Mouse (Mus musculus): ENCODE data around the gene Lxn. TPM values are rescaled to one million over a fixed set of nuclear protein-coding genes. Genes with fewer than 3 reads are reported as not detected.

Gene Lxn
- 10 to 100 TPM; 37.2 TPM for total RNA-seq (2021)
- long read RNA-seq, experiment 1, transcript Lxn-201 (6 exons, 1,112 nt), result major isoform, 57 of 63 reads
- long read RNA-seq, experiment 1, partial matches to known transcripts, result 1 of 63 reads
- long read RNA-seq, experiment 1, other reads (novel, unspliced or antisense), result 4 of 63 reads
- long read RNA-seq, experiment 2, transcript Lxn-201 (6 exons, 1,112 nt), result major isoform, 50 of 55 reads
- long read RNA-seq, experiment 2, partial matches to known transcripts, result 3 of 55 reads
- long read RNA-seq, experiment 2, other reads (novel, unspliced or antisense), result 2 of 55 reads

DNA sequence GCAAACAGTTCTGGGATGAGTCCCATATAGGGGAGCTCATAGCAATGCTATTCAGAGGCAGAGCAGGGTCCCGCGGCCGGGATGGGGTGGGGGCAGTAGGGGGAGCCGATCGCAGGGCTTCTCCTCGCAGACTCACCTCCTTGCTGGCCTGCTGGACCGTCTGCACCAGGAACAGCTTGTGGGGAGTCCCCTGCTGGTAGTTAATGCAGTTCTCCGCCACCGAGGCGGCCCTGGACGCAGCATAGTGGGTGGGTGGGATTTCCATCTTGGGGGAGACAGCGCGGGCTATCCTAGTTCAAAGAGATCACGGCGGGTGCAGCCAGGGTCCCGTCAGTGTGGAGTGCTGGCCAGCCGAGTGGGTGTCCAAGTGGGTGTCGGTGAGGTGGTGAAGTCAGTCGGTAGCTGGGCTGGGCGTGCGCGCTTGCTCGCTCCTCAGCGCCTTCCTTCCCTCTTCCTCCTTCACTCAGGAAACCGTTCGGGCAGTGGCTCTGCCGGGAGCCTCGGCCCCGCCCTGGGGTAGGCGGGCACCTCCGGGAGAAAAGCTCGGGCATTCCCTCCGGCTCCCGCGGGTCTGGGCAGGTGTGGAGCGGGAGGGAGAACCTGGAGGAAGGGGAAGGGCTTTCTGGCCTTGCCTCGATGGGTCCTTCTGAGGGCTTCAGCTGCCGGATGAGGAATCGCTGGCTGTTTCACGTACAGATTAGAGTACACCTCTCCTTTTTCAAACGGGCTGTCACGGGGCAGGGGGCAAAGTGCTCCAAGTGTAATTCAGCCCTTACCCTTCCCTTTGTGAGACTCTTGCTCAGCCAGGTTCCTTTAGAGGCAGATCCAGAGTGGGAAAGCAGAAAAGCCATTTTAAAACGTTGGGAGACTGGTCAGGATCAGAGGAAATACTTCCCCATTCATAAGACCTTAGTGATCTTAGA lies at the start of gene Lxn:
TSS of gene Lxn (minus strand) at position 477 of the 923 bp plus-strand sequence.
- peak; percentile 54 to 79 for DNase-seq (ENCODE audit: low spot score in 2 of 2)

DNA sequence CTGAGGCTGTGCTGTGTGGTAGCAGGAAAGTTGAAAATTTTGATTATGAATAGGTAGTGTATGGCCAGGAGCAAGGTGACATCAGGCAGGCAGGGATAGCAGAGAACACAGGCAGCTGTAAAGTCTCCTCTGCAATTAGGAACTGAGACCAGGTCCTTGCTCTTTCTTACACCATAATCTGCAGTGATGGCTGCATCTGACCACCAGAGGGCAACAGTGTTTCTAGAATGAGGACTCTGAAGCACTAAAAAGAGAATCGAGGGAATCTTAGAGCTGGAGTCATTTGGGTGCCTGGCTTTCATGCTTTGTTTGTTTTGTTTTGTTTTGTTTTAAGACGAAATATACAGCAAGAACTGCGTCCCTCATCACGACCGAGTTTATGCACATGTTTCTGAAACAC lies 49.1 kb upstream of the Lxn start:
- DNase-seq (ENCODE audit: low spot score in 2 of 2), result peak; percentile 81 to 84

GRCm38 (mm10) chr3:67508216-67508892 lies 44.6 kb upstream of the Lxn start:
- DNase-seq (ENCODE audit: low spot score in 2 of 2), result no peak

DNA sequence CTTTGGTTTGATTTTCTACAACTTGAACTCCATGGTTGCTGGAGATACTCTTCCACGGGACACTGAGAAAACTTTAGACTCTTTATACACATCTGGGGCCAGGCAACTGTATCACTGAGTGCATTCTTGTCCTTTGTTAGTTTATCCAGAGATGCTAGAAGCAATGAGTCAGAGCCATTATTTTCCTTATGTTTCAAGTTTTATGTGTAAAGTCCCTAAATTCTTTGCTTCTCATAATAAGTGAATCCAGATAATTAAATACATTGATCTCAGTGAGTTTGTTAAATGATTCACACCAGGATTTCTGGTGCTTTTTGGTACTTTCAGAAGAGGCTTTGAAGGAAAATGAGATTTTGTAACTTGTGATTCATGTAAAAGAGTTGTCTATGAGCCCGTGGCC lies 41.6 kb upstream of the Lxn start:
- no peak for DNase-seq (ENCODE audit: low spot score in 2 of 2)

- no peak for DNase-seq (ENCODE audit: low spot score in 2 of 2)
These were observed 40.2 kb upstream of the Lxn start for GRCm38 (mm10) chr3:67503878-67504277.

- DNase-seq (ENCODE audit: low spot score in 2 of 2), result no peak
These were observed 35.7 kb upstream of the Lxn start for GRCm38 (mm10) chr3:67499406-67499791.

GRCm38 (mm10) chr3:67498773-67499405 lies 35.2 kb upstream of the Lxn start:
- no peak for DNase-seq (ENCODE audit: low spot score in 2 of 2)

- DNase-seq (ENCODE audit: low spot score in 2 of 2), result no peak
These were observed 34.3 kb upstream of the Lxn start for GRCm38 (mm10) chr3:67497998-67498397.

DNA sequence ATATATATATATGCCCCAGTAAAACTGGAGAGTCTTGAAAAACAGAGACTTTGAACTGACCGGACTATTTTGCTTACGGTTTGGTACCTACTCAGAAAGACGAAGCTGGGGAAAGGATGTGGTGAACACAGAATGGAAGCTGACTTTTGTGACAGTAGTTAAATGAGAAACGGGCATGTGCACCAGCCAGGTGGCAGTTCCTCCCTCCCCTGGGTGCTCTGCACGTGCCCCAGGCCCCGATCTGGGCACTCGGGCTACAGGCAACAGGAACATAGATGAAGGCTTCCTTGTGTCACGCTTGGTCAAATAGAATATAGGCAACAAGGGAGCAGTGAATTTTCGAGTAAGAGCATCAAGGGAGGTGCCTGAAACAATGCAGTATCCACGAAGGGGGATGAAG lies 32.6 kb upstream of the Lxn start:
- DNase-seq (ENCODE audit: low spot score in 2 of 2), result no peak

GRCm38 (mm10) chr3:67493132-67493531 lies 29.4 kb upstream of the Lxn start:
- DNase-seq (ENCODE audit: low spot score in 2 of 2), result no peak

DNA sequence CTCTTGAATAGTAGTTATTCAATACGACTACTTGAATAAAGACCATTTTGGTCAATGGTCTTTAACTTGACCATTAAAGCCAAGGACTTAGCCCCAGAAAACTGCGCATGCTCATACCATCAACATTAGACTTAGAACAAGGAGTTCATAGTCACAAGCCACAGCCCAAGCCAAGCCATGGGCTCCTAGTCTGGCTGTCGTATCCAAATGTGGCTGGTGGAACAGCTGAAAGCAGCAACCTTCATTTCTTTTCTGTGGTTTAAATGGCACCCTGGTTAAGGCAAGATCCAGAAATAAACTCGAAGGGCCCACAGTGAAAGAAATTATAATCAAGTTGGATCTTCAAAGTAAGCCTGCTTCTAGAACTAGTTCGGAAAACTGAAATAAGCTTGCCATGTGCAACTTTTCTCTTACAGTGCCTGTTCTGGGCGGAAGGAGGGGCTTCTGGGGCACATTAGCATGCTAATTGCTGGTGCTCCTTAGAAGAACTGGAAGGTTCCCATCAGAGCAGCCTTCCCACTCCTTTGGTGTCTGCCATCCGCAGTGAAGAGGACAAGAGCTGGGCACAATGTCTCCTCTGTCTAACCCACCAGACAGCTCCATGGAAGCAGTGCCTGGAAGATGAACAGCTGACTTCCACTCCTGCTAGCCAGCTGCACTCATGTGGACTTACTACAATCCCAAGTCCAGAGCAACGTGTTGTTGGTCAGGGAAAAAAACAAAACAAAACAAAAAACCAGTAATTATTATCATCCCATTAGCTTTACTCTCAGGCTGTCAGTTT lies 28.6 kb upstream of the Lxn start:
- no peak for DNase-seq (ENCODE audit: low spot score in 2 of 2)

DNA sequence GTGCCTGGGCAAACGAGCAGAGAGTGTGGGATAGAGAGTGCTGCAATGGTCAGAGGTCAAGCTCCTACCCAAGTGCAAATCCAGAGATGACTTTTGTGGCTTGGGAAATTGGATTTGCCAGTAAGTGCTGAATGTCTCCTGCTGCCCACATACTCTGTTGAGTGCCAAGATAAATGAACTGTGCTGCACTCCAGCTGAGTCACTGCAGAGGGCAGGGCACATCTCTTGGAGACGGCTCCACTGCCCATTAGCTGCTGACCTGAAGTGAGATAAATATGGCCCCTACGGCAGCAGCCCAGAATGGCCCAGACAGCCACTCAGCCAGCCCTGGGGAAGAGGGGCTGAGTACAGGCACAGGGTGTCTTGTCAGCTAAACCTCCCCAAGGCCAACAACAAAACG lies 26.4 kb upstream of the Lxn start:
- no peak for DNase-seq (ENCODE audit: low spot score in 2 of 2)

GRCm38 (mm10) chr3:67485233-67485632 lies 21.5 kb upstream of the Lxn start:
- no peak for DNase-seq (ENCODE audit: low spot score in 2 of 2)

DNA sequence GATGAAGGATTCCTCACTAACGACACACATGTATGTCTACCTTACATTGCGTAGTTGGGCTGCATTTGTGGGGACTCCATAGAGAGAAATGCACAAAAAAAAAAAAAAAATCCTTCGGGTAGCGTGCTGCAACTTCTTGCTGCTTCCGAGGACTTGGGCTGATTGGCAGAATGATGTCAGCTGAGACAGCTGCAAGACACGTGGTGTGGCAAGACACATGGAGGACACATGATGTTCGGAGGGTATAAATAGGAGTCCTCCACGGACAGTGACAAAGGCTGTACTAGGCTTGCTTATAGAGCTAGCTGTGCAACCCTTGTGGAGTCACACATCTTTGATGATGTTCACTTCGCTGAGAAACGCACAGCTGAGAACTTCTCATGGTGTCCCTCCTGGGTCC lies 18.7 kb upstream of the Lxn start:
- no peak for DNase-seq (ENCODE audit: low spot score in 2 of 2)

DNA sequence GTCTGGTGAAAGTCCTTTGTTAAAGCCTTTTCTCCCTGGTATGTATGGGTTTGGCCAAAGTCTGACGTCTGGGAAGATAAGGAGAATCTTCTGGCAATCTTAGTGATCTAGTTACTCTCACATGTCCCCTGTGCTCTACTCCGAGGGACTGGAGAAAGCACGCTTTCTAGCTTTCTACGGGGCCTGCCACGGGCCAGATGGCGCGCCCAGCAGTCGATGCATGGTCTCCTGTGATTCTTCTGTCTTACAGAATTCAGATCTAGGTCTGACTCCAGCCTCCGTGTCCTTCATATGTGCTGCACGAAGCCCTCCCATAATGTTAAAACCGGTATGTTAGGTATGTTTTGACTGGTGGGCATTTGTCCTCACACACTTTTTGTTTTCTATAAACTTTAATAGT lies 16.1 kb upstream of the Lxn start:
- DNase-seq (ENCODE audit: low spot score in 2 of 2), result no peak

DNA sequence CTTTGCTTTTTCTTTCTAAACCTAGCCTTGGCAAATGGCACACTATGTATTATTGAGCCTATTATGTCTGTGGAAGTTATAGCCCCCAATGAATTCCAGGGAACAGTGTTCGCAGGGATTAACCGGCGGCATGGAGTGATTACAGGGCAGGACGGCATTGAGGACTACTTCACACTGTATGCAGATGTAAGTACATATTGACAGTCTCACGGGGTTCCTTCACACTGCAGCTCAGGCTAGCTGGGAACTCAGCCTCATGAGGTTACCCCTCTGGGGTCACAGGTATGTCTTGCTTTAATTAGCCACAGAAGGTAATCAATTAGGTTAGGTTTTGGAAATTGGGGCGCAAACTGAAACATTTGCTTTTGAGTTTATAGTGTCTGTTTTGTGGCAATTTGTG lies 9.7 kb upstream of the Lxn start:
- DNase-seq (ENCODE audit: low spot score in 2 of 2), result no peak

DNA sequence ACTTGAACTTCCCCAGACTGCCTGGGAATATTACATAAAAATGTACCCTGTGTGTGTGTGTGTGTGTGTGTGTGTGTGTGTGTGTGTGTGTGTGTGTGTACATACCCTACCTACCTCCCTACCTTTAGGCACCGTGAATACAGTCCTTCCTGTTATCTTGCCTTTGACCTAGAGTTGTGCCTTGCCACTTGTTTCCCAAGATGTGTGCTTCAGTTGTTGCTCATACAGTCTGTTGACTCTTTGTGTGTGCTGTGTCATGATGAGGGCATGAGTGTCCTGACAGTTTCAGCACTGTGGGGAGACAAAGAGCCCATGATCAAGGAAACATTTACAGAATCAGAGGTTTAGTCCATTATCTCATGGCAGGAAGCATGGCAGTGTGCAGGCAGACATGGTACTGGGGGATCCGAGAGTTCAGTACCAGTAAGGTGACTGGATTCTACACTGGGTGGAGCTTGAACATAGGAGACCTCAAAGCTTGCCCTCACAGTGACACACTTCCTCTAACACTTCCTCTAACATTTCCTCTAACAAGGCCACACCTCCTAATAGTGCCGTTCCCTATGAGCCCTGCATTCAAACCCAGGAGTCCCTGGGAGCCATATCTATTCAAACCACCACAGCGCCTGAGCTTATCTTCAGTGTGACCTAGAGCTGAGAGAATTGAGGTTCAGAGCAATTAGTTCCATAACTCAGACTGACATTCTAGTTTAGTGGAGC lies 7.8 kb upstream of the Lxn start:
- no peak for DNase-seq (ENCODE audit: low spot score in 2 of 2)

GRCm38 (mm10) chr3:67467281-67467680 lies 3.6 kb upstream of the Lxn start:
- DNase-seq (ENCODE audit: low spot score in 2 of 2), result no peak

DNA sequence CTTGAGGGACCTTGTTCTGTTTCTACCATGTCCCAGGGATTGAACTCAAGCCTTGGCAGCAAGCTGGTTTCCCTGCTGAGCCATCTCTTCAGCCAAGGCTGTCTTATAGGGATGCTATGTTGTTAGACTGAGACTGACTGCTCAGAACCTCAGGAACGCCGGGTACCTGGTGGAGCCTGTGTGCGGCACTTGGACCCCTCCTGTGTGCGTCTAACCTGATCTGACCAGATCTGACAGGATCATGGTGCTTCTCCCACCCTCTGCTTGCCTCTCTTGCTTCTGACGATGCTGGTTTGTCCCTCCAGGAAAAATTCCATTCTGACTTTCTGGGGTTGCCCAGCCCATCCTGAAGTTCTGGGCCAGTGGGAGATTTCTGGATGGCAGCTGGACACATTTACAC lies 2.9 kb upstream of the Lxn start:
- no peak for DNase-seq (ENCODE audit: low spot score in 2 of 2)

- DNase-seq (ENCODE audit: low spot score in 2 of 2), result no peak
These were observed 725 bp downstream of the Lxn start for GRCm38 (mm10) chr3:67463001-67463400.

Data from left cerebral cortex, adult 18-20 months (tissue).